Mouse (Mus musculus): ENCODE results near the gene Lrp8.

Lrp8 gene

GRCm38 (mm10) chr4:107803351-107804106 lies 1.5 kb downstream of the Lrp8 start:
- in situ Hi-C loops (cut with MboI; ENCODE audit: low pct_unique_long_range_greater_than_20kb in 1 of 2, low sequenced_read_pairs in 2 of 2, unreplicated experiment in 1 of 2): no loop called here

- in situ Hi-C loops (cut with MboI; ENCODE audit: low pct_unique_long_range_greater_than_20kb in 1 of 2, low sequenced_read_pairs in 2 of 2, unreplicated experiment in 1 of 2): no loop called here
These were observed 3.4 kb downstream of the Lrp8 start for GRCm38 (mm10) chr4:107805491-107805890.

- in situ Hi-C loops (cut with MboI; ENCODE audit: low pct_unique_long_range_greater_than_20kb in 1 of 2, low sequenced_read_pairs in 2 of 2, unreplicated experiment in 1 of 2): no loop called here
These were observed 5.7 kb downstream of the Lrp8 start for GRCm38 (mm10) chr4:107807796-107808195.

GRCm38 (mm10) chr4:107808655-107809054 lies 6.6 kb downstream of the Lrp8 start:
- in situ Hi-C loops (cut with MboI; ENCODE audit: low pct_unique_long_range_greater_than_20kb in 1 of 2, low sequenced_read_pairs in 2 of 2, unreplicated experiment in 1 of 2): no loop called here

- in situ Hi-C loops (cut with MboI; ENCODE audit: low pct_unique_long_range_greater_than_20kb in 1 of 2, low sequenced_read_pairs in 2 of 2, unreplicated experiment in 1 of 2): no loop called here
These were observed 8.9 kb downstream of the Lrp8 start for GRCm38 (mm10) chr4:107811006-107811405.

GRCm38 (mm10) chr4:107811716-107812330 lies 9.8 kb downstream of the Lrp8 start:
- in situ Hi-C loops (cut with MboI; ENCODE audit: low pct_unique_long_range_greater_than_20kb in 1 of 2, low sequenced_read_pairs in 2 of 2, unreplicated experiment in 1 of 2): no loop called here

GRCm38 (mm10) chr4:107812336-107812735 lies 10.3 kb downstream of the Lrp8 start:
- in situ Hi-C loops (cut with MboI; ENCODE audit: low pct_unique_long_range_greater_than_20kb in 1 of 2, low sequenced_read_pairs in 2 of 2, unreplicated experiment in 1 of 2): no loop called here

GRCm38 (mm10) chr4:107816459-107816858 lies 14.4 kb downstream of the Lrp8 start:
- in situ Hi-C loops (cut with MboI; ENCODE audit: low pct_unique_long_range_greater_than_20kb in 1 of 2, low sequenced_read_pairs in 2 of 2, unreplicated experiment in 1 of 2): no loop called here

GRCm38 (mm10) chr4:107817463-107817862 lies 15.4 kb downstream of the Lrp8 start:
- in situ Hi-C loops (cut with MboI; ENCODE audit: low pct_unique_long_range_greater_than_20kb in 1 of 2, low sequenced_read_pairs in 2 of 2, unreplicated experiment in 1 of 2): no loop called here

GRCm38 (mm10) chr4:107819990-107820719 lies 18.1 kb downstream of the Lrp8 start:
- in situ Hi-C loops (cut with MboI; ENCODE audit: low pct_unique_long_range_greater_than_20kb in 1 of 2, low sequenced_read_pairs in 2 of 2, unreplicated experiment in 1 of 2): no loop called here

- in situ Hi-C loops (cut with MboI; ENCODE audit: low pct_unique_long_range_greater_than_20kb in 1 of 2, low sequenced_read_pairs in 2 of 2, unreplicated experiment in 1 of 2): no loop called here
These were observed 19.0 kb downstream of the Lrp8 start for GRCm38 (mm10) chr4:107820856-107821619.

- in situ Hi-C loops (cut with MboI; ENCODE audit: low pct_unique_long_range_greater_than_20kb in 1 of 2, low sequenced_read_pairs in 2 of 2, unreplicated experiment in 1 of 2): no loop called here
These were observed 20.9 kb downstream of the Lrp8 start for GRCm38 (mm10) chr4:107822936-107823411.

GRCm38 (mm10) chr4:107823511-107823910 lies 21.4 kb downstream of the Lrp8 start:
- in situ Hi-C loops (cut with MboI; ENCODE audit: low pct_unique_long_range_greater_than_20kb in 1 of 2, low sequenced_read_pairs in 2 of 2, unreplicated experiment in 1 of 2): no loop called here

- in situ Hi-C loops (cut with MboI; ENCODE audit: low pct_unique_long_range_greater_than_20kb in 1 of 2, low sequenced_read_pairs in 2 of 2, unreplicated experiment in 1 of 2): no loop called here
These were observed 26.7 kb downstream of the Lrp8 start for GRCm38 (mm10) chr4:107828727-107829218.

GRCm38 (mm10) chr4:107829675-107830074 lies 27.6 kb downstream of the Lrp8 start:
- in situ Hi-C loops (cut with MboI; ENCODE audit: low pct_unique_long_range_greater_than_20kb in 1 of 2, low sequenced_read_pairs in 2 of 2, unreplicated experiment in 1 of 2): no loop called here

- in situ Hi-C loops (cut with MboI; ENCODE audit: low pct_unique_long_range_greater_than_20kb in 1 of 2, low sequenced_read_pairs in 2 of 2, unreplicated experiment in 1 of 2): no loop called here
These were observed 28.1 kb downstream of the Lrp8 start for GRCm38 (mm10) chr4:107830189-107830588.

GRCm38 (mm10) chr4:107830821-107831221 lies 28.8 kb downstream of the Lrp8 start:
- in situ Hi-C loops (cut with MboI; ENCODE audit: low pct_unique_long_range_greater_than_20kb in 1 of 2, low sequenced_read_pairs in 2 of 2, unreplicated experiment in 1 of 2): no loop called here

- in situ Hi-C loops (cut with MboI; ENCODE audit: low pct_unique_long_range_greater_than_20kb in 1 of 2, low sequenced_read_pairs in 2 of 2, unreplicated experiment in 1 of 2): no loop called here
These were observed 29.6 kb downstream of the Lrp8 start for GRCm38 (mm10) chr4:107831678-107832077.

All from mouse embryonic stem cell (cell line).